Comparison of ENCODE assay signal across 14 mouse cellular contexts in genomic region chr15:93570881-93571495, GRCm38 (mm10).
"Had no signal": no experiment of that assay in that cellular context is flagged by ENCODE, and none has a peak within 500 bp of the region (broad histone marks: within the 10 kb centered on the region; RNA-seq: fewer than 3 reads in every experiment).

No protein-coding gene starts in this region.

- H3K4me3 ChIP-seq: limb, embryonic 15.5 days; liver, embryonic 12.5 days; midbrain, embryonic 10.5 days; neural tube, embryonic 13.5 days had no signal

- H3K9ac ChIP-seq: limb, embryonic 15.5 days; liver, embryonic 12.5 days; lung, embryonic 14.5 days; neural tube, embryonic 13.5 days had no signal

- H3K9me3 ChIP-seq: limb, embryonic 15.5 days; liver, embryonic 12.5 days; midbrain, embryonic 10.5 days; neural tube, embryonic 13.5 days had no signal

- H3K27me3 ChIP-seq: limb, embryonic 15.5 days; liver, embryonic 12.5 days; neural tube, embryonic 13.5 days had no signal

- ATAC-seq: inflammation-experienced regulatory T-cells, adult 6 months; liver, embryonic 12.5 days; midbrain, embryonic 16.5 days had no signal

- H3K36me3 ChIP-seq: liver, embryonic 12.5 days; midbrain, embryonic 10.5 days; neural tube, embryonic 13.5 days had no signal

- H3K4me1 ChIP-seq: liver, embryonic 12.5 days had no signal

- H3K27ac ChIP-seq: limb, embryonic 15.5 days; liver, embryonic 12.5 days; midbrain, embryonic 10.5 days; neural tube, embryonic 13.5 days had no signal

- DNase-seq: left cerebral cortex, postnatal 4 days; lung, embryonic 14.5 days; lung, postnatal 10 days; retina, postnatal 1 day; right cerebral cortex, postnatal 4 days; spleen, adult 18-20 months; thymus, adult 18-20 months; thymus, postnatal 14 days had no signal

- H3K4me2 ChIP-seq: limb, embryonic 15.5 days; liver, embryonic 12.5 days; lung, embryonic 14.5 days; neural tube, embryonic 13.5 days had no signal
